Mouse (Mus musculus): ENCODE data around the gene Rbbp8nl. TPM values are rescaled to one million over a fixed set of nuclear protein-coding genes. Genes with fewer than 3 reads are reported as not detected.

Gene Rbbp8nl
- polyA plus RNA-seq, 1 experiment: not detected

- H3K27ac ChIP-seq (ENCODE audit: insufficient read depth, low read length): no peak overlapping the region
- TF ChIP-seq CTCF (IDR thresholded peaks at IDR 0.05; ENCODE audit: borderline replicate concordance, insufficient read depth, low read depth, low read length) (no peak), POLR2A (IDR thresholded peaks at IDR 0.05; ENCODE audit: borderline replicate concordance, insufficient read depth, low read length) (no peak)
- no peaks in the 10 kb centered on the region for H3K27me3 ChIP-seq (ENCODE audit: control insufficient read depth, insufficient read depth, low read length)
- peaks cover 9% of the 10 kb centered on the region for H3K4me1 ChIP-seq (ENCODE audit: control insufficient read depth, insufficient read depth, low read length)
- 58% methylated on average over 5 of the region's 5 CpGs for WGBS
- DNase-seq: no peak
- no peak overlapping the region for H3K4me3 ChIP-seq (replicated peaks; ENCODE audit: insufficient read depth, low read depth, low read length)
Measured at GRCm38 (mm10) chr2:180254436-180255209, 35.1 kb downstream of the Rbbp8nl start.

DNA sequence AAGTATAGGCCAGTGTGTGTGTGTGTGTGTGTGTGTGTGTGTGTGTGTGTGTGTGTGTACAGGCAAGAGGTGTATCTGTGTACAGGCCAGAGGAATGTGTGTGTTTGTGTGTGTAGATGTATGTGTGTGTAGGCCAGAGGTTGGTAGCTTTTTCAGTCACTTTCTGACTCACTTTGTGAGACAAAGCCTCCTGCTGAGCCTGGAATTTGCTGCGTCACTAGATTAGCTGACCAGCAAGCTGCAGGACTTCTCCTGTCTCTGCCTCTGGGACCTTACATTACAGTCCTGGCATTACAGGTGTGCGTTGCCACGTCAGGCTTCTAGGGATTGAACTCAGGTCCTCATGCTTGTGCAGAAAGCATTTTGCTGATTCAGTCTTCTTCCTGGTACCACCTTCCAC, 37.8 kb downstream of the Rbbp8nl start:
- no peak for TF ChIP-seq CTCF (IDR thresholded peaks at IDR 0.05; ENCODE audit: borderline replicate concordance, insufficient read depth, low read depth, low read length)
- TF ChIP-seq POLR2A (IDR thresholded peaks at IDR 0.05; ENCODE audit: borderline replicate concordance, insufficient read depth, low read length): no peak
- no peak overlapping the region for H3K27ac ChIP-seq (ENCODE audit: insufficient read depth, low read length)

DNA sequence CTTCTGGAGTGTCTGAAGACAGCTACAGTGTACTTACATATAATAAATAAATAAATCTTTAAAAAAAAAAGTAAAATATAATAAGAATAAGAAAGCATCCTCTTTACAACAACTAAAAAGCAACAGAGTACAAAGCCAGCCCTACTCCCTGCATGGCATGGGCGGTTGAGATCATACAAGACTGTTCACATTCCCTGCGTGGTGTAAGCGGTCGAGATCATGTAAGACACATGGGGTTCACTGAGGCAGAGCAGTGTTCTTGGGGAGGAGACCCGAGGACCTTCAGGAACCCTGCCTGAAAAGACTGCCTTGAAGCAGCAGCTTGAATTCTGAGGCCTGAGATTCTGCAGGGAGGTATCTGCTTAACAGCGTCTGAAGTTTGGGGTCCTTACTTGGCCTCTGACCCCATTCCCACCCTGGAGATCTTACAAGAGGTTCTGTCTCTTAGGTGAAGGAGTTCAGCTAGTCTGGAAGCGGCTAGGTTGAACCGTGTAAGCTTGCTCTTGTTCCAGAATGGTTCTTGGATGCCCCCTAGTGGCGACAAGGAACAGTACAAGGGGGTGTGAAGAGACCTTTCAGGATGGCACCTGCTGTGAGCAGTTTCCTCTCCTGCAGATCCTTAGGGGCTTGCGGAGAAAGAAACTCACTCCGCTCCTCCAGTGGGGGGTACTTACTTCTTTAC, 38.6 kb downstream of the Rbbp8nl start:
- Histone ChIP-seq H3K4me3 (replicated peaks; ENCODE audit: insufficient read depth, low read depth, low read length) (no peak overlapping the region), H3K27me3 (ENCODE audit: control insufficient read depth, insufficient read depth, low read length) (no peaks in the 10 kb centered on the region), H3K4me1 (ENCODE audit: control insufficient read depth, insufficient read depth, low read length) (peaks cover under 1% of the 10 kb centered on the region), H3K27ac (ENCODE audit: insufficient read depth, low read length) (no peak overlapping the region)
- TF ChIP-seq POLR2A (IDR thresholded peaks at IDR 0.05; ENCODE audit: borderline replicate concordance, insufficient read depth, low read length): no peak
- peak; percentile 91 for TF ChIP-seq CTCF (IDR thresholded peaks at IDR 0.05; ENCODE audit: borderline replicate concordance, insufficient read depth, low read depth, low read length)
- WGBS: 21% methylated on average over 11 of the region's 11 CpGs
- peak; percentile 82 to 83 for DNase-seq

More for the DNA sequence above, 37.8 kb downstream of the Rbbp8nl start:
- 65% methylated on average over 3 of the region's 3 CpGs for WGBS
- H3K4me3 ChIP-seq (replicated peaks; ENCODE audit: insufficient read depth, low read depth, low read length): no peak overlapping the region
- peaks cover 6% of the 10 kb centered on the region for H3K4me1 ChIP-seq (ENCODE audit: control insufficient read depth, insufficient read depth, low read length)
- H3K27me3 ChIP-seq (ENCODE audit: control insufficient read depth, insufficient read depth, low read length): no peaks in the 10 kb centered on the region
- no peak for DNase-seq

- WGBS: 55% methylated on average over 9 of the region's 9 CpGs
- no peak for DNase-seq
- Histone ChIP-seq H3K27me3 (ENCODE audit: control insufficient read depth, insufficient read depth, low read length) (no peaks in the 10 kb centered on the region), H3K4me3 (replicated peaks; ENCODE audit: insufficient read depth, low read depth, low read length) (no peak overlapping the region), H3K4me1 (ENCODE audit: control insufficient read depth, insufficient read depth, low read length) (no peaks in the 10 kb centered on the region), H3K27ac (ENCODE audit: insufficient read depth, low read length) (no peak overlapping the region)
- TF ChIP-seq POLR2A (IDR thresholded peaks at IDR 0.05; ENCODE audit: borderline replicate concordance, insufficient read depth, low read length): no peak
- no peak for TF ChIP-seq CTCF (IDR thresholded peaks at IDR 0.05; ENCODE audit: borderline replicate concordance, insufficient read depth, low read depth, low read length)
Measured at GRCm38 (mm10) chr2:180248947-180249660, 40.6 kb downstream of the Rbbp8nl start.

DNA sequence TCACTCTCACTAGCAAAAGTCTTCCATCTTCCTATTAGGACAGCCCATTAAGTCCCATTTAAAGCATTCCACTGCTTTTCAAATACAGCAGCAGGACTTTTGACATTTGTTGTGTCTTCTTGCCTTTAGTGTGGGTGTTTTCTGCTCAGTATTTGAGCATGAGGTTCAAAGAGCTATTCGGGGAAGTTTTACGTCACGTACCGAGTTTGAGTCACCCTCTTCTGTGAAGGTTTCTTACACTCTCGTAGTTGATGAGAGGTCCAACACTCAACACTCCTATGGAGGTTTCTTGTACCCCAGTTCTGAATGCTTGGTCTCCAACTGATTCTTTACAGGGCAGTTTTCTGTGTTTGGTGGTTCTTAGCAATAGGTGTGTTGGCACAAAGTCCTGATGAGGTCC, 41.8 kb downstream of the Rbbp8nl start:
- no peak for TF ChIP-seq CTCF (IDR thresholded peaks at IDR 0.05; ENCODE audit: borderline replicate concordance, insufficient read depth, low read depth, low read length)
- no peak for TF ChIP-seq POLR2A (IDR thresholded peaks at IDR 0.05; ENCODE audit: borderline replicate concordance, insufficient read depth, low read length)
- Histone ChIP-seq H3K4me1 (ENCODE audit: control insufficient read depth, insufficient read depth, low read length) (no peaks in the 10 kb centered on the region), H3K4me3 (replicated peaks; ENCODE audit: insufficient read depth, low read depth, low read length) (no peak overlapping the region), H3K27ac (ENCODE audit: insufficient read depth, low read length) (no peak overlapping the region), H3K27me3 (ENCODE audit: control insufficient read depth, insufficient read depth, low read length) (no peaks in the 10 kb centered on the region)
- DNase-seq: no peak
- 95% methylated on average over 5 of the region's 5 CpGs for WGBS

DNA sequence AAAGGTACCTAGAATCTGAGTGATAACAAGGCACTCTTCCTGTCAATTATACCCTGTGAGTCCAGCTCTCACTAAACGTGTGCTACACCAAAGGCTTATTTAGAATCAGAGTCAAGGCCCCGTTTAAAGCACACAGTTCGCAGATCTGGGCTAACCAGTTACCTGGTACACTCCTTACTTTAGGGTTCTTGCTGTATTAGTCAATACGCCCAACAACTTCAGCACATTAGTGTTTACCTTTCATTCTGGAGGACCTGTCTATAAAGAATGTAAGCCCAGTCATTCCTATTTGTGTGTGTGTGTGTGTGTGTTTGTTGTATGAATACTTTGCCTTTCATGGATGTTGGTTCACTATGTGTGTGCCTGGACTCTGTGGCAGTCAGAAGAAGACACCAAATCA, 46.6 kb downstream of the Rbbp8nl start:
- TF ChIP-seq CTCF (IDR thresholded peaks at IDR 0.05; ENCODE audit: borderline replicate concordance, insufficient read depth, low read depth, low read length) (no peak), POLR2A (IDR thresholded peaks at IDR 0.05; ENCODE audit: borderline replicate concordance, insufficient read depth, low read length) (no peak)
- 91% methylated on average over 4 of the region's 4 CpGs for WGBS
- no peak for DNase-seq
- no peaks in the 10 kb centered on the region for H3K4me1 ChIP-seq (ENCODE audit: control insufficient read depth, insufficient read depth, low read length)
- H3K27ac ChIP-seq (ENCODE audit: insufficient read depth, low read length): no peak overlapping the region
- no peak overlapping the region for H3K4me3 ChIP-seq (replicated peaks; ENCODE audit: insufficient read depth, low read depth, low read length)
- no peaks in the 10 kb centered on the region for H3K27me3 ChIP-seq (ENCODE audit: control insufficient read depth, insufficient read depth, low read length)

DNA sequence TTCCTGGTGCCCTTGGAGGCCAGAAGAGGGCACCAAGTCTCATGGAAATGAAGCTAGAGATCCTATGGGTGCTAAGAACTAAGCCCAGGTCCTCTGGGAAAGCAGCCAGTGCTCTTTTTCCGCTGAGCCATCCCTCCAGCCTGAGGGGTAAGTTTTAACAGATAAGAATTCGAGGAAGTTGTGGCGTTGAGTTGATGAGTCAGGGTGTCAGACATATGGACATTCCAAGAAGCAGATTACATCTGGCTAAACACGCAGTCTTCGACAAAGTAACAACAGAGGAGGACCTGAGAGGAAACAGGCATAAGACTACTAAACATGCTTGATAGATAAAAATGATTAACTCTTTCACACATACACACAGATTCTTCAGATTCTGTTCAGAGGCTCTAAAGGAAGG, 51.1 kb downstream of the Rbbp8nl start:
- no peak for DNase-seq
- TF ChIP-seq POLR2A (IDR thresholded peaks at IDR 0.05; ENCODE audit: borderline replicate concordance, insufficient read depth, low read length) (no peak), CTCF (IDR thresholded peaks at IDR 0.05; ENCODE audit: borderline replicate concordance, insufficient read depth, low read depth, low read length) (no peak)
- WGBS: 83% methylated on average over 5 of the region's 5 CpGs
- no peaks in the 10 kb centered on the region for H3K27me3 ChIP-seq (ENCODE audit: control insufficient read depth, insufficient read depth, low read length)
- H3K27ac ChIP-seq (ENCODE audit: insufficient read depth, low read length): no peak overlapping the region
- no peaks in the 10 kb centered on the region for H3K4me1 ChIP-seq (ENCODE audit: control insufficient read depth, insufficient read depth, low read length)
- no peak overlapping the region for H3K4me3 ChIP-seq (replicated peaks; ENCODE audit: insufficient read depth, low read depth, low read length)
